Mouse (Mus musculus) lung, adult 18-20 months (tissue): ENCODE data around the gene Cc2d1a.
A peak's percentile ranks its signal among the peaks of the same experiment; 100 is the strongest.

Experiments
- DNase-seq, 2 experiments: peaks; one replicate each; pipeline ENCODE4 v3.0.0; 2022; ENCODE audit warnings: mixed read lengths in 2 of 2

Gene Cc2d1a

DNA sequence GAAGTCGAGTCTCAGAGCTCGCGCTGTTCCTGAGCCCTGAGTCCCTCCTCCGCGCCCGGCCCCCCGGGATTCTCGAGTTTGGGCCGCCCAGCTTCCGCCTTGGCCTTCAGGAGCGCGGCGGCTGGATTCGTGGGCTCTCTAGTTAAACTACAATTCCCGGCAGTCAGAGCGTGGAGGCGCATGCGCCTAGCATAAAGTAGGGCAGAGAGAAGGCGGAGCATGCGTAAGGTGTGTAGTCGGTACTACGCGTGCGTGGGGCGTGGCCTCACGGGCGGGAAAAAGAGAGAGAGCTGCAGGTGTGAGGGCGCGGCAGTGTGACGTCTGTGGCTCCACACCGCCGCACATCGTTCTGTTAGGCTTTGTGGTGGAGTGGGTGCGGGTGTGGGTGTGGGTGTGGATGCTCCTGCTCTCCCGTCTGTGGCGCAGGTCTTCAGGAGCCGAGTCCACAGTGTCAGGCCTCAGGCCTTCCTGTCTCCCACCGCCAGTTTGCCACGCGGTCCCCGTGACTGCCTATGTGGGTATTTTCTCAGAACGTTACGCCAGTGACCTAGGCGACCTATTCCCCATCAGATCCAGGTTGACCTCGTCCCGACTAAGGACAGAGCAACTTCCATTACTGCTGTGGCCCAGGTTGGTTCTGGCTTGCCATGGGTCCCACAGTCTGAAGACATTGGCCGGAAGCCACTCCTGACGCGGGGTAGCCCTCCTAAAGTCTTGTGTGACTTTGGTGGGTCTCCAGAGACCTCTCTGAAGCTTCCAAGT is at the start of gene Cc2d1a, which contains the start of gene 4930432K21Rik:
Gene Cc2d1a (minus strand): TSS at position 168 of the 762 bp plus-strand sequence.
Gene 4930432K21Rik (plus strand): TSS at position 257 of the 762 bp plus-strand sequence.
- peak; percentile 97 for DNase-seq

DNA sequence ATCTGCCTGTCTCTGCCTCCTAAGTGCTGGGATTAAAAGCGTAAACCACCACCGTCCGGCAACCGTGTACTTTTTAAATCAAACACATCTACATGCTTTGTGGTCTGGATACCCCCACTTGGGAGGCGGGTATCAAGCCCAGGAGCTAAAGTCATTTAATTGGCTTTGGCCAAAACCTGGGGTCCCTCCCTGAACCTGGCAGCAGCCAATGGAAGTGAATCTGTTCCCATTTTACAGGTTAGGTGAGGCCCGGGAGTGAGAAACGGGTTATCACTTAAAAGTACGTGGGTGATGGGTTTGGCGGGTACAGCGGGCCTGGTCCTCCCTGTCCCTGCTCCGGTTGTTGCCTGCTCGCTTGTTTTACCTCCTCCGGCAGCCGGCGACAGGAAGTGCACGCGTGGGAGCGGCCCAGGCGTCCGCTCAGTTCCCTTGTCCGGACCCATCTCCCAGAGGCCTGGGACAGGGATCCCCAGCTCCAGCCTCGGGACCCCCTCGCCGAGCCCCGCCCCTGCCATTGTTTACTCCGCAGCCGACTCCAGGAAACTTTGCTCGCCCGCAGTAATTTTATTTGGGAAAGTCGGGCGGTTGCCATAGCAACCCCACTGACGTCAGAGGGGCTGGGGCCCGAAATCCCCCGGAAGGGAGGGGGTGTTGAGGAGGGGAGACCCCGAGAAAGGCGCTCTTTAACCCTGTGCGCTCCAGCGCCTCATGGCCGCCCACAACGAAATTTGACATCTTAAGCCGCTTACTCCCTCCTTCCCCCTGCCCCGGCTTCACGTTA is 49.6 kb upstream of the Cc2d1a start:
- peak; percentile 92 to 96 for DNase-seq

DNA sequence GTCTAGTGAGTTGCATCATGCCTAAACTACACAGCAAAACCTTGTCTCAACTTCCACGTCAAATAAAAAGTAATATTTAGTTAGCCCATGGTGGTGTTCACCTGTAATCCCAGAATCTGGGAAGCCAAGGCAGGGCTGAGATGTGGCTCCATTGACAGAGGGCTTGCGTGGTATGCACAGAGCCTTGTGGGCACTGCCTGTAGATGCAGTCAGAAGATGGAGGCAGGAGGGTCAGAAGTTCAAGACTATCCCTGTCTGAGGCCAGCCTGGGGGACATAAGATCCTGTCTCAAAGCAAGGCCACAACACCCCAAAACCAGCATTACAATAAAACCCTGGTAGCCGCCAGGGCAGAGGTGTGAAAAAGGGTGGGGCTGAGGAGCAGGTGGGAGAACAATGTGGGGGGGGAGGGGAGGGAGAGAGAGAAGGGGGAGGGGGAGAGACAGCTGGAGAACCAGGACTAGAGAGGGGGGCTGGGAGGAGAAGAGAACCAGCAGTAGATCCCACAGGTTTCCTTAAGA is 46.5 kb upstream of the Cc2d1a start:
- DNase-seq, result no peak

DNA sequence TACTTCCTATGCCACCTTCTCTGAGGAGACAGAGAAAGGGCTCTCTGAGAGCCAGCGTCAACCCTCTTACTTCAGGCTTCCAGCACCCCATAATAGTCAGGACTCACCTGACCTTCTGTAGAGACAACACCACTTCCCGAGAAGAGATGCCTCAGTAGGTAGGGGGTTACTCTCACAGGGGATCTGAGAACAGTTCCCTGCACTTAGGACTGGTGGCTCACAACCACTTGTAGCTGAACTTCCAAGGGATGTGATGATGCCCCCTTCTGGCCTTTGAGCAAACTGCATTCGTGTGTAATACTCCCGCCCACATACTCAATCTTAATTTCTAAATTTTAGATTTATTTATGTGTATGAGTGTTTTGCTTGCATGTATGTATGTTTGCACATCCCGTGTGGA is 45.8 kb upstream of the Cc2d1a start:
- DNase-seq, result peak in 1 of 2 experiments; percentile 23

DNA sequence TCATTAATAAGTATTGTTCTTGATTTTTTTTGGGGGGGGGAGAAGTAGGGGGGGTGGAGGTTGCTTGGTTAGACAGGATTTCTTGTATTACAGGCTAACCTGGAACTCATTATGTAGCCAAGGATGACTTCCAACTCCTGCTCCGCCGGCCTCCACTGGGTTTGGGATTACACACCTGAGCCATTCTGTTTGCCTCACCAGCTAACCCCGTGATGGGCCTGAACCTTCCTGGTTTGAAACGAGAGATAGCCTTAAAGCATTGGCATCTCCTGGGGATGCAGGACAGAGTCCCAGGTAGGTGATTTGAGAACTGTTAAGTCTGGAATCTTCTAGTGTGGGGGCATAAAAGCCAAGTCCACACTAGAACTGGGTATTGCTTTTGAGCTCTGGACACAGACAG is 45.4 kb upstream of the Cc2d1a start:
- DNase-seq, result peak in 1 of 2 experiments; percentile 11

DNA sequence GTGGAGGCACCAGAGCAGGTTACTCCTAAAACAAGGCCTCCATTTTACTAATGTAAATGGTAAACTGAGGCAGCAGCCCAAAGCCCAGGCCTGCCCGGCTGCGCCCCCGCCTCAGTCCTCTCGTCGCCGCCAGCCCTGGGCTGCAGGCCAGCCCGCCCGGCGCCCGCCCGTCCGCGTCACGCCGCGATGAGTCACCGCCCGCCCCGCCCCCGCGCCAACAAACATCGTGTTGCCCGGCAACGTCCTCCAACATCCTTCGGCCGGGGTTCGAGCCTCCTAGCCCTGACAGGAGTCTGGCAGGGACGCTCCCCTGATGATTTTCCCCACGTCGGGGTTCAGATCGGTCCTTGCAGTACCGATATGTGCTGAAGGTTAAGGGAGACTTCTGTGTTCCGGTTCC is 44.8 kb upstream of the Cc2d1a start:
- DNase-seq, result peak; percentile 86 to 89

DNA sequence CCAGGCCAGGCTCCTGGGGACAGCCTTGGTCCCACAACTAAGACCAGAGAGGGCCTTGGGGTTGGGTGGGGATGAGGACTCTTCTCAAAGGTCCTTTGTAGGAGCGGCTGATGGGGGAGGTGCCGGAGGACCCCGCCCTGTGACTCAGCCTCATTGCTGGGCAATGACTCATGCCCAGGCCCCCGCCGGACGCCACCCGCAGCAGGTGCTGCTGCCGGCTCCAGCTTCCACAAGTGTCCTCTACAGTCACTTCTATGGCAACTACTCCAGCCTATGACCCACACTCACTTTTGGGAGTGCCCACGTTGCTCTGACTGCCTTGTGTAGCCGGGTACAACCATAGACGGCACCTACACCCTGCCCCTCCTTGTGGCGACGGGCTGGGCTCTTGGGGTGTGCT is 44.3 kb upstream of the Cc2d1a start:
- DNase-seq, result peak; percentile 94 to 96

DNA sequence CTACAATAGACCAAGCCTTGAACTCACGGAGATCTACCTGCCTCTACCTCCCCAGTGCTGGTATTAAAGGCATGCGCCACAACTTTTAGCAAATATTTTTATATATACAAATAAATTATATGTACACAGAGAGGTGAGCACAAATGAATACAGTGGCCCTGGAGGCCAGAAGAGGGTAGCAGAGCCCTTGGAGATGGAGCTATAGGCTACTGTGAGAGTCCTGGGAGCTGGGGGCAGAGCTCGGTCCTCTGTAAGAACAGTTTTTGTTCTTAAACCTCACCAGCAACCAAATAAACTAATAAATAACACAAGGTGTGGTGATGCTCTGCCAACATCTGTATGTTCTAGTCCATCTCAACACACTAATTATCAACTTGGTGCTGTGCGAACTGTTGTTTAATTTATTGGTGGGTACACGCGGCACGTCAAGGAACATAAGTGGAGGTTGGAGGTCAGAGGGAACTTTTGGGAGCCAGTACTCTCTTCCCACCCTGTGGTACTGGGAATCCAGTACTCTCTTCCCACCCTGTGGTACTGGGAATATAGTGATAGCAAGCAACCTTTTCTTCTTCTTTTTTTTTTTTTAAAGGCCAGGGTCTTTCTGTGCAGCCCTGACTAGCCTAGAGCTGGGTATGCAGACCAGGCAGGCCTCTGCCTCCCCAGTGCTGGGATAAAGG is 42.6 kb upstream of the Cc2d1a start:
- peak; percentile 15 to 34 for DNase-seq

DNA sequence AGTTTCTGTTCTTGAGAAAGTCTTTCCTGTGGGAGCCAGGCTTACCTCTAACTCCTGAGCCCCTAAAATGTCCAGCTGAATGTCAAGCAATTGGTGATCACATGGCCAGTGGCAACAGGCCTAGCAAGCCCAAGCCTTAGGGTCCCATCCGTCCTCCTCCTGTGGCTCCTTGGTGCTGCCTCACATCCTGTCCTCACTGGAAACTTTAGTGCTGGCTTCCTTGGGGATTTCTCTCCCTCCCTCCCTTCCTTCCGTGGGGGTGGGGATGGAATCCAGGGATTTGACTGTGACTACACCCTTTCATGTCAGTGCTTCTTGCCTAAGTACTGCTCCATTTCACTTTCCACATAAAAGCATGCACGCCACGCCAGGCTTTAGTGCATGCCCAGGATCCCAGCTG is 41.9 kb upstream of the Cc2d1a start:
- DNase-seq, result peak; percentile 60 to 80

DNA sequence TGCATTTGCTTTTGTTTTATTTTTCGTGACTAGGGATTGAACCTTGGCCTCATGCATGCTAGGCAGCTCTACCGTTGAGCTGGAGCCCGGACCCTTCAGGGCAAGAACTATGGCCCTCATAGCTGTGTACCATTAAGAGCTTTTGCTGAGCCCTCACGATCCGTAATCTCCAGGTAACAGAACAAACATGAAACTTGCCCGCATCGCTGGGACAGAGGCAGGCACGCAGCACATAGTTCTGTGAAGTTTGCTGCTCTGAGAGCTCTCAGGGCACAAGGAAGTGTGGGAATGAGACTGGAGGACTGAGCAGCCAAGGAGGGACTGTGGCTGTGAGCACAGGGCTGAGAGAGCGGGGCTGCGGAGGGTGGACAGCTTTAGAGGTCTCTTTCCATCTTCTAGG is 40.9 kb upstream of the Cc2d1a start:
- peak; percentile 41 to 70 for DNase-seq

DNA sequence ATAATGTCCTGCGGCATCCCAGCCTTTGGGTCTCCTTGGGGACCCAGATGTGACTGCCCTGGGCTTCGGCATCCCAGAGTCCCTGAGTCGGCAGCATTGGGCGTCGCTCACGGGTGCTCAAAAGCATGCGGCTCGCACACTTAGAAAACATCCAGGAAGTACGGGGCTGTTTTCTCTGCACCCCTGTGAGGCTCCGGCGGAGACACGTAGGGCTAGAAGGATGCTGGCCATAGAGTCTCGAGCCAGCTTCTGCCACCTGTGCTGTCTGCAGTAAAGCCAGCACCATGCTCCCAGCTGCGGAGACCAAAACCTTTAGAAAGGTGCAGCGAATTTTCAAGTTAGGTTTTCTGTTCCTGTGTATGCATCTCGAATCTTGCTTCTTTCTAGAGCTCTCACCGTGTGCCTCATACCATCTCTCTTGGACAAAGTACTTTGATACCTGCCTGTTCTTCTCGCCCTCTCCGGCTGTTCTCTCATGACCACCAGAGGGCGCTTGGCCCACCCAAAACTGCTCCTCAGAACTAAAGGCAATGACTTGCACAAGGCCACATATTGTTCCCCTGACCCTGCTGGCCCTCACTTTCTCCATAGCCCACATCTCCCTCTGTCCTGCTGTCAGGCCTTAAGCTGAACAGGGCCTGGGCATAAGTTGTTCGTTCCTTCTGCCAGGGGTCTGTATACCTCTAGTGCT is 39.5 kb upstream of the Cc2d1a start:
- DNase-seq, result peak; percentile 77 to 85

DNA sequence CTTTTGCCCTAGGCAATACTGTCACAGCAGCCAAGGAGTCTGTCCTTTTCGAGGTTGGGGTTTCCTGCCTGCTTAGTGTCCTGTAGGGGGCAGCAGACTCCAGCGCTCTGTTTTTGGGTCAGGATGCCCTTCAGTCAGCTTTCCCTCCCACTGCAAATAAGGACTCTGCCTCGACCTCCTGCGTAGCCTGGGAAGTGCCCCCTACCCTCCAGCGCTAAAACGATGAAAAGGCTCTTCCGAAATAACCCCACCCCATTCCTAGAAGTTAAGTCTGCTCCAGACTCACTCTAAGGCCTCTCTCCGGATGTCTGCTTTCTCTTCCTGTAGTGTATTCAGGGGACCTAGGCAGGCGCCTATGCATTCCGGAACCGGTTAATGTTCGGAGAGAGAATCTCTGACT is 38.8 kb upstream of the Cc2d1a start:
- DNase-seq, result peak; percentile 78 to 82

DNA sequence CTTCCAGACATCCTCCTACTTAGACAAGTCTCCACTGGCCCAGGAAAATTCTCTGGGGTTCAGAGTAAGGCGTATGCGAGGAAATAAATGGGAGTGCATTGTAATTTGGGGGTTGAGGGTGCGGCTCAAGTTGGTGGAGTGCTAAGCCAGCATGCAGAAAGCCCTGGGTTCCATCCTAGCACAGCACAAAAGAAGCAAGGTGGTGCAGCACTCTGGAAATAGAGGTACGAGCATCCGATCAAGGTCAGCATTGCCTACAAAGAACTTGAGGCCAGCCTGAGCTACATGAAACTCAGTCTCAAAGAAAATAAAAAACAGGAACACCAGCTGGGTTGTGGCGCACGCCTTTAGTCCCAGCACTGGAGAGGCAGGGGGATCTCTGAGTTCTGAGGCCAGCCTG is 37.4 kb upstream of the Cc2d1a start, which contains the start of gene Nanos3:
Gene Nanos3 (minus strand): TSS at position 101 of the 400 bp plus-strand sequence.
- DNase-seq, result no peak

DNA sequence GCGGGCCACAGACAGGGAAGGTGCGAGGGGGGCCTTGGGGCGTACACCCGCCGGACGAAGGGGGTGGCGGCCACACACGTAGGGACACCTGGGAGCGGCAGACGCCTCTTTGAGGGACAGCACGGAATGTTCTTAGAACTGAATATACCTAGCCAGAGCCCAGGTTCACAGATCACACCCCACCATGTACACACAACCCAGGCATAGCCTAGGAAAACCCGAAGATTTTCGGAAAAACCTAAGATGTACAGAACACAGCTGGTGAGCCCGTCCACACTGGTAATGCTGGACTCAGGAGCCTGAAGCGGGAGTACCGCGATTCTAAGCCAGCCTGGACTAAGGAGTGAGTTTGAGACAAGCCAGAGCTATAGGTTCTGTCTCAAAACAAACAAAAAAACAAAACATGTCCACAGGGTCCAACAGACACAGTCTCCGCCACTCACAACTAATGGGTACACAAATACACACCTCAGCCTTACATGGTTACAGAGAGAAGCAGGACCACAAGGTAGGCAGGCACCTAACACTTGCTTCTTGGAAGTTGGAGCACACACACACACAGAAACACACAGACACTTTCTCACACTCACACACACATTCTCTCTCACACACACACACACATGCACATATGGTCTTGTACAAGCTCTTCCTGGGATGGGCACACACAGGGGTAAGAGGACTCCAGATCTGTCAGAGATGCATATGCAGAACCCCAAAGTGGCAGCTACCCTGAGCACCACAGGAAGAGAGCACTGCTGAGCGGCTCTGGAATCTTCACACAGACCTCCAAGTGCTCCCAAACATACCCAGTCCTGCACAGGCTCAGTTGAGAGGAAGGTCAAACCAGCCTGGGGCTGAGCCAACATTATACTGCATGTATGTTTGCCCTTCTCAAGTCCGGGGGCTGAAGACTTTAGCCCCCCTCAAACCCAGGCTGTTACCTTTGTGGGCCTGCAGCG is 36.6 kb upstream of the Cc2d1a start:
- DNase-seq, result peak in 1 of 2 experiments; percentile 14

DNA sequence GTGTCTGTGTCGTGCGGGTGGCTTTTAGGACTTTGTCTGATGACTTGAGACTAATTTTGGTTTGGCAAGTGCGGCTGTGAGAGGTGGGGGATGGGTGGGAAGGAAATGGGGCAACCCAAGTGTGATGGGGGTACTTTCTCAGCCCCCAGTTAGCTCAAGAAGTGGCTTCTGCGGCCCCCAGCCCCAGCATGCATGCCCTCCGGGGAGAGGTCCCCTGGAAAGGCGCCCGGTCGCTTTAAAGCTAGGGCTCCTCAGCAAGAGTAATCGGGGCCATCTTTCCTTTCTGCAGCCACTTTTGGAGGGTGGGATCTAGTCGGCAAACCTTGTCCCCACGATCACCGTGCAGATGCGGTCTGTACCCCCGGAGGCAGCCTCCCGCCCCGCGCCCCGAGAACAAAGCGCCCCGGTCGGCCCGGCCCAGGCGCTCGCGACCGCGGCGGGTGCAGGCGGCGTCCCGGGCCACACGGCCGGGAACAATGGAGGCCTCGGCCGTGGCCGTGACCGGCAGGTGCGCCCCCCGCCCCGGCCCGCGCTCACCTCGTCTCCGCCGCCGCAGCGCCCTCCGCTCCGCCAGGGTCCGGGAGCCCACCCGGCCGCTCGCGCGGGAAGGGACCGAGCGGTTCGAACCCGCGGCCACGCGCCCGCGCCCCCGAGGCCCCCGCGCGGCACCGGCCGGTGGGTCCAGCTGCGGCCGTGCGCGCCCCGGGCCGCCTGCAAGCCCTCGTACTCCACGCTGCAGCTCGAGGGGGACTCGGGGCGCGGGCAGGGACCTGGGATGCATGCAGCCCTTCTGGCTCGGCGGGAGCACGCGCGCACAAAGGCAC is 35.7 kb upstream of the Cc2d1a start:
- DNase-seq, result no peak

DNA sequence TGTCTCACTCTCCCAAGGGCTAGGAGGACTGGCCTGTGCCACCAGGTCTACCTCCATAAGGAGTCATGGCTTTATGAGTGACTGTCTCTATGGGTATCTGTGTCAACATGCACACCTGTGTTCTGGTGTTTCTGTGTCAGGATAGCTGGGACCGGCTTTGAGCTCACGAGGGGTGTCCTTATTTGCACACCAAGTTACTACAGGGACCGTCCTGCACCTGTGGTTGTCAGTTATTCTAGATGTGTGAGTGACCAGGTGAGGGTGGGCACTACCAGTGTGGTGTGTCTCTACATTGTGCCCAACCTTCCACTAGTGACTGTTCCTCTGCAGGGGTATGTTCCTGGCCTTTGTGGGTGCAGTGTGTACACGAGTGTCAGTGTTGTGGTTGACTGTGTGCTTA is 35.1 kb upstream of the Cc2d1a start:
- DNase-seq, result no peak

DNA sequence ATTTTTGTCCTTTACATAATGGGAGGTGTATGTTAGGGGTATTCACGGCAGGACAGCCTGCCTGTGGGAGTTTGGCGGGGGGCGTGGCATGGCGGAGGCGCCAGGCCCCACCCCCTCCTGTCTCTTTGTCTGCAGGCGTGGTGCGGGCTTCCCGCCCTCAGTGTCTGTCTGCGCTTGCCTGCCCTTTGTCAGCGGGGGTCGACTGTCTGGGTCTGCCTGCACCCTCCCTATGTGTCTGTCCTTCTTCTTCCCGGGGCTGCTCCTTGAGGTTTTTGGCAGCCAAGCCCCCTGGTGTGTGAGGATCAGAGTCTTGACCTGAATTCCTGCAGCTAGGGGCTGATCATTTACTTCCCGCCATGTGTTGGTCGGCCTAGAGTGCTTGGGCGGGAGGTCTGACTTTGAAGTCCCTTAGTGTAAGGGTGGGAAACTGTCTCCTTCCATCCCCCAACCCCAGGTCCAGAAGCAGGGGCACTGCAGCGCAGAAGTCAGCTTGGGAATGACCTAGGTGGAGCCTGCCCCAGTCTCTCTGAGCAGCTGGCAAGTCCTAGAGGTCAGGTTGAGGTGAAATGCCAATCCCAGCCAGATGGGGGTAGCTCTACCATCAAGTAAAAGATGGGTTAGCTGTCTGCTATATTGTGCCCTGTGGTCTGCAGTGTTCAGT is 32.9 kb upstream of the Cc2d1a start:
- DNase-seq, result peak in 1 of 2 experiments; percentile 16

DNA sequence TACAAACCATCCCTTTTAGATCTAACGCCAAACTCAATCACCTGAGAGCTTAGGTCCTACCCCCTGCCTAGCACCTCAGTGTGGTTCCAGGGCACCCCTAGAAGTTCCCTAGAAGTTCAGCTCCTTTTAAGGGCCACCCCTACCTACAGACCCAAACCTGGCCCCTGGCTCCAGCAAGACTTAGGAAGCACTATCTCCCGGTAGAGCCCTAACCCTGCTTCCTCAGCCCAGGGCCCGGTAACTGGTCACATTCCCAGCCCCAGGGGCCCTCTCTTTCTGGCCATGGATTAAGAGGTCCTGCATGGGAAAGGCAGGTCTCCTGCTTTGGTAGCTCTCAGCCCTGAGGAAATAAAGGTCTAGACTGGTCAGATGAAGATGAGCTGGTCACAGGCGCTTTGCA is 32.2 kb upstream of the Cc2d1a start:
- no peak for DNase-seq

DNA sequence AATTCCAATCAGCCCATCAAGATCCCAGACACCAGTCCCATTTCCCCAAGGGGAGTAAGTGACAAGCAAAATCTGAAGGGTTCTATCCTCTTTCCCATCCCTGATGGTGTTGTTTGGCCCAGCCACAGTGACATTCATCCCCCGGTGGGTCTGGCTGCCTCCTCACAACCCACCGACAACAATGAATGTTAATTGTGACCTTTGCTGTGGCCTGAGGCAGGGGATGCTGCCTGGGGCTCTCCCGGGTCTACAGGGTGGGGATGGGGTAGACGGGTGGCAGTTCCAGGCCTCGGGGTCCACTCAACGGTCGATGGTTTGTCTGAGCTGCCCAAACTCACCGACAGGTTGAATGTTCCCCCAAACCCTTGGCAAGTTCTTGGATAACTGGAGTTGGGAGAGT is 30.9 kb upstream of the Cc2d1a start:
- DNase-seq, result no peak

DNA sequence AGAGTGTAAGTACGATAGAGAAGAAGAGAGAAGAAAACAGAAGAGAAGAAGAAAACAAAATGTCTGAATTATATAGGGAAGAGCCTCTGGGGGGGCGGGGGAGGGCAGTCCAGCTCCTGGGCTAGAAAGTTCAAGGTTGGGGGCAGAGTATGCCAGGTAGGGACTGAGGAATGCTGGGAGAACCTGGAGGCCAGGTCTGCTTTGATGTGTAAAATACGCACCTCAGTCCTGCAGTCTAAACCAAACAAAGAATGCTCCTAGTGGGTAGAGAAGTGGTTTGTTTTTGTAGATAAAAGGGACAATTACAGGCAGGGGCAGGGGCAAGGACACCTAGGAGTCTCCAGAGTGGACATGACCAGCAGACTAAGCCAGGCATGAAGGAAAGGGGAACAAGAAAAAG is 29.7 kb upstream of the Cc2d1a start:
- no peak for DNase-seq
